Mouse (Mus musculus) E14TG2a.4 (cell line): ENCODE measurements at regions not wholly inside any gene's neighbourhood (a gene's known extent, or its start where the extent isn't known, plus 50 kb on each side); places are given as distances from the start of the nearest gene placed in this dataset.
"Not testable (repeated sequence)": the region's sequence is repeated elsewhere in the genome, so short reads cannot be mapped to it uniquely, and the experiment has no call there.

Experiments
- CTCF ChIP-seq: conservative IDR thresholded peaks from 2 replicates; pipeline ENCODE4 v1.5.1; 2014; ENCODE audit warnings: low read length
- NANOG ChIP-seq: IDR thresholded peaks from 2 replicates; pipeline ENCODE4 v1.6.1; 2014; ENCODE audit warnings: borderline replicate concordance, low read length, mixed read lengths
- POU5F1 ChIP-seq: IDR thresholded peaks from 2 replicates; pipeline ENCODE4 v1.6.1; 2014; ENCODE audit warnings: low read length, borderline replicate concordance

GRCm38 (mm10) chr15:37091171-37091570 lies 83.6 kb upstream of the Zfp706 start:
- TF ChIP-seq CTCF, POU5F1, NANOG: not testable (repeated sequence)
